Mouse (Mus musculus) lung, postnatal 0 days (tissue): ENCODE measurements around the gene Cd63. TPM values are rescaled to one million over a fixed set of nuclear protein-coding genes. Genes with fewer than 3 reads are reported as not detected.

Experiments
- ATAC-seq: fragments of 200-750 bp; cut with Nextera tagmentation; 2 replicates; pipeline ENCODE4 v1.8.0; 2017; ENCODE audit warnings: moderate library complexity
- DNase-seq: peaks from one replicate; pipeline ENCODE4 v3.0.0-alpha.2; 2016; ENCODE audit warnings: low spot score
- H3K27ac ChIP-seq: fragments of 300-500 bp; sonication (generic); 2 replicates; pipeline ENCODE4 v1.5.1; 2014; ENCODE audit warnings: antibody characterized with exemption, mild to moderate bottlenecking, low read length, mixed read lengths
- H3K27me3 ChIP-seq: fragments of 300-500 bp; sonication (generic); replicated peaks from 2 replicates; pipeline ENCODE4 v1.6.1; 2014; ENCODE audit warnings: low read length, mixed read lengths; ENCODE audit not compliant: insufficient read depth
- H3K36me3 ChIP-seq: fragments of 300-500 bp; sonication (generic); 2 replicates; pipeline ENCODE4 v1.6.1; 2014; ENCODE audit warnings: low read length, mixed read lengths; ENCODE audit not compliant: insufficient read depth
- H3K4me1 ChIP-seq: fragments of 300-500 bp; sonication (generic); 2 replicates; pipeline ENCODE4 v1.6.1; 2014; ENCODE audit warnings: antibody characterized with exemption, low read depth, low read length, mixed read lengths; ENCODE audit not compliant: insufficient read depth
- H3K4me2 ChIP-seq: fragments of 300-500 bp; sonication (generic); replicated peaks from 2 replicates; pipeline ENCODE4 v1.6.1; 2014; ENCODE audit warnings: low read depth, mild to moderate bottlenecking, low read length, moderate library complexity, mixed read lengths
- H3K4me3 ChIP-seq: fragments of 300-500 bp; sonication (generic); 2 replicates; pipeline ENCODE4 v1.5.1; 2014; ENCODE audit warnings: low read depth, low read length
- H3K9ac ChIP-seq: fragments of 300-500 bp; sonication (generic); replicated peaks from 2 replicates; pipeline ENCODE4 v1.6.1; 2014; ENCODE audit warnings: low read depth, mild to moderate bottlenecking
- H3K9me3 ChIP-seq: fragments of 300-500 bp; sonication (generic); 2 replicates; pipeline ENCODE4 v1.6.1; 2016; ENCODE audit warnings: low read length, mixed read lengths
- CTCF ChIP-seq: IDR thresholded peaks from 2 replicates; pipeline ENCODE4 v1.5.1; 2016; ENCODE audit warnings: antibody characterized with exemption, mild to moderate bottlenecking
- EP300 ChIP-seq: IDR thresholded peaks from 2 replicates; pipeline ENCODE4 v1.6.1; 2016; ENCODE audit warnings: antibody characterized with exemption, mild to moderate bottlenecking, control low read depth
- WGBS: fragments of 180-500 bp; shearing (Covaris S2); extraction: QIAGEN DNeasy Blood & Tissue Kit; methylation state at CpG from one replicate; pipeline ENCODE4 v1.1.7; 2014; 5-methylcytosine and 5-hydroxymethylcytosine counted together
- polyA plus RNA-seq: library from polyadenylated mRNA; unstranded; fragments of >200 nt; fragmentation: Nextera tagmentation; extraction: Ambion mirVana; gene quantifications from 2 replicates; pipeline ENCODE4 v1.2.1, GENCODE M21; 2015

Gene Cd63
- 761 and 764 TPM in 2 replicates for polyA plus RNA-seq

GRCm38 (mm10) chr10:128900698-128901097, at the start of gene Cd63:
Gene Cd63 (plus strand): TSS chr10:128900989.
- H3K4me2 ChIP-seq: no peak within 1 kb of the TSS
- TF ChIP-seq EP300: no peak
- no peak for TF ChIP-seq CTCF
- no peak within 1 kb of the TSS for H3K4me3 ChIP-seq
- ATAC-seq: no peak; the same call in 1 of the 2 replicates
- H3K9me3 ChIP-seq: no peaks in the 10 kb centered on the region
- peaks cover 8% of the 10 kb centered on the region; the same call in 1 of the 2 replicates for H3K27me3 ChIP-seq
- no peak within 1 kb of the TSS for H3K9ac ChIP-seq
- H3K27ac ChIP-seq: no peak within 1 kb of the TSS
- WGBS: 58% methylated on average over 3 of the region's 3 CpGs
- no peak for DNase-seq
- H3K36me3 ChIP-seq: no peaks in the 10 kb centered on the region; the same call in 1 of the 2 replicates
- peaks cover 2% of the 10 kb centered on the region; the same call in 1 of the 2 replicates for H3K4me1 ChIP-seq

GRCm38 (mm10) chr10:128861176-128861575, 39.6 kb upstream of the Cd63 start:
- Histone ChIP-seq H3K36me3 (peaks cover 18% of the 10 kb centered on the region), H3K4me2 (no peak overlapping the region), H3K4me3 (no peak overlapping the region), H3K9me3 (no peaks in the 10 kb centered on the region), H3K27me3 (no peaks in the 10 kb centered on the region), H3K4me1 (no peaks in the 10 kb centered on the region), H3K9ac (no peak overlapping the region), H3K27ac (no peak overlapping the region)
- DNase-seq: no peak
- no peak for ATAC-seq
- TF ChIP-seq EP300: no peak
- no peak for TF ChIP-seq CTCF

- ATAC-seq: no peak
- Histone ChIP-seq H3K36me3 (0 out of 2 replicates have a peak, but pooled peaks cover 14% of the 10 kb centered on the region), H3K27ac (no peak overlapping the region), H3K27me3 (no peaks in the 10 kb centered on the region), H3K9ac (no peak overlapping the region), H3K4me1 (no peaks in the 10 kb centered on the region), H3K4me3 (no peak overlapping the region), H3K4me2 (no peak overlapping the region), H3K9me3 (no peaks in the 10 kb centered on the region)
- no peak for TF ChIP-seq EP300
- TF ChIP-seq CTCF: peak; percentile 55
- peak; percentile 29 for DNase-seq
- 76% methylated on average over 3 of the region's 3 CpGs for WGBS
Measured at GRCm38 (mm10) chr10:128866042-128866441, 34.7 kb upstream of the Cd63 start.

GRCm38 (mm10) chr10:128866518-128866917, 34.3 kb upstream of the Cd63 start:
- Histone ChIP-seq H3K36me3 (0 out of 2 replicates have a peak, but pooled peaks cover 15% of the 10 kb centered on the region), H3K4me2 (no peak overlapping the region), H3K4me3 (no peak overlapping the region), H3K9ac (no peak overlapping the region), H3K4me1 (no peaks in the 10 kb centered on the region), H3K27ac (no peak overlapping the region), H3K9me3 (no peaks in the 10 kb centered on the region), H3K27me3 (no peaks in the 10 kb centered on the region)
- no peak for ATAC-seq
- no peak for DNase-seq
- TF ChIP-seq EP300 (no peak), CTCF (no peak)
- WGBS: 90% methylated on average over 1 of the region's 1 CpGs

GRCm38 (mm10) chr10:128870341-128870740, 30.4 kb upstream of the Cd63 start:
- H3K4me3 ChIP-seq: no peak overlapping the region
- ATAC-seq (no peak), DNase-seq (no peak)
- no peak for TF ChIP-seq EP300
- TF ChIP-seq CTCF: no peak
- no peak overlapping the region for H3K4me2 ChIP-seq
- 73% methylated on average over 3 of the region's 3 CpGs for WGBS
- no peaks in the 10 kb centered on the region for H3K4me1 ChIP-seq
- no peaks in the 10 kb centered on the region for H3K27me3 ChIP-seq
- H3K9me3 ChIP-seq: no peaks in the 10 kb centered on the region
- no peak overlapping the region for H3K27ac ChIP-seq
- H3K36me3 ChIP-seq: peaks cover 20% of the 10 kb centered on the region; the same call in 1 of the 2 replicates
- H3K9ac ChIP-seq: no peak overlapping the region

GRCm38 (mm10) chr10:128878291-128878690, 22.5 kb upstream of the Cd63 start:
- TF ChIP-seq CTCF (no peak), EP300 (no peak)
- Histone ChIP-seq H3K4me3 (no peak overlapping the region), H3K27me3 (no peaks in the 10 kb centered on the region), H3K4me1 (no peaks in the 10 kb centered on the region), H3K9me3 (no peaks in the 10 kb centered on the region), H3K27ac (no peak overlapping the region), H3K4me2 (no peak overlapping the region), H3K9ac (no peak overlapping the region), H3K36me3 (peaks cover 8% of the 10 kb centered on the region; the same call in 1 of the 2 replicates)
- DNase-seq: peak; percentile 73
- peak; percentile 76 for ATAC-seq

- Histone ChIP-seq H3K36me3 (peaks cover 3% of the 10 kb centered on the region; the same call in 1 of the 2 replicates), H3K9me3 (no peaks in the 10 kb centered on the region), H3K4me3 (no peak overlapping the region), H3K27ac (no peak overlapping the region), H3K27me3 (no peaks in the 10 kb centered on the region), H3K4me2 (no peak overlapping the region), H3K9ac (no peak overlapping the region), H3K4me1 (no peaks in the 10 kb centered on the region)
- 82% methylated on average over 2 of the region's 2 CpGs for WGBS
- no peak for TF ChIP-seq EP300
- no peak for TF ChIP-seq CTCF
- ATAC-seq (no peak; the same call in 1 of the 2 replicates), DNase-seq (no peak)
Measured at GRCm38 (mm10) chr10:128878811-128879210, 22.0 kb upstream of the Cd63 start.
